Mouse (Mus musculus) thymus, postnatal 4 days (tissue): ENCODE data around the gene Smndc1.
A peak's percentile ranks its signal among the peaks of the same experiment; 100 is the strongest.

ENCODE experiments used
- DNase-seq: peaks from one replicate; pipeline ENCODE4 v3.0.0; 2021

Smndc1 gene

GRCm38 (mm10) chr19:53378421-53378820, 12.0 kb downstream of the Smndc1 start:
- DNase-seq = no peak

DNA sequence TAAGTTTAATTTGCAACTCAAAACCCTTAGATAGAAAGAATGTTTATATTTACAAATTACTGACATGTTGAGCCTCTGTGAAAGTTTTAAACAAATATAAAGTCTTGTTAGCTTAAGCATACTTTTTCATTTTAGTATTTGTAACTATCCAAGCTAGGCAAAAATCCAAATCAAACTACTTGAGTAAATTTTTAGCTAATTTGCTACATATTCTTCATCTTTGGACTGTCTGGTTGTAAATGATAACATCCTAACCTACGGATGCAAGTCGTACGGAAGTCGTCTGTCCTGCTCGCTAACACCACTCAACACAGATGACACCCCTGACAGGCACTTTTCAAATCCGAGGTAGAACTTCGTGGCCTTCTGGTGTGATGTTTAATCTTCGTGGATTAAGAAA, 12.7 kb downstream of the Smndc1 start:
- no peak for DNase-seq

GRCm38 (mm10) chr19:53375816-53376215, 14.6 kb downstream of the Smndc1 start:
- DNase-seq = no peak

DNA sequence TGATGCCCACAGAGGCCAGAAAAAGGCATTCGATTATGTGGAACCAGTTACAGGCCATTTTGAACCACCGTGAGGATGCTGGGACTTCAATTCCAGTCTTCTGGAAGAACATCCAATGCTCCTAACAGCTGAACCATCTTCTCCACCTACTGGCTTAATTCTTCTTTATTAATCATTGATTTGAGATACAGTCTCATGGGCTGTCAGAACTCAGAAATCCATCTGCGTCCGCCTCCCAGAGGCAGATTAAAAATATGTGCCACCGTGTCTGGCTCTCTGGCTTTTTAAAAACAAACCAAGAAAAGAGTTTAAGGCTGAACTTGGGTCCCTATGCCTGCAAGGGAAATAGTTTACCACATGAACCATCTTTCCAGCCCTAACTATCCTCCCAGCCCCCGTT, 15.1 kb downstream of the Smndc1 start:
- DNase-seq = no peak

DNA sequence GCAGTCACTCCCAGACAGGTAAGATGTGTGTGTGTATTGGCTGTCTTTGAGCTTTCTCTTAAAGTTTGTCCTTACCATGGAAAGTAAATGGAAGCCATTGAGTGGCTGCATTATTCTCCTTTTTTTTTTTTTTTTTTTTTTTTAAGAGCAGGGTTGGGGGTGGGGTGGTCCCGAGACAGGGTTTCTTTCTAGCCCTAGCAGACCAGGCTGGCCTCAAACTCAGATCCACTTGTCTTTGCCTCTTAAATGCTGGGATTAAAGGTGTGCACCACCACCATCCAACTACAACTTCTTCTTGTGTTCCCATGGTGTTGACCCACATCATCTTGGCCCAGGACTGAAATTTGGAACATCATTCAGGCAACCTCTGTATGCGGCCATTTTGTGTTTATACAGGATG, 16.8 kb downstream of the Smndc1 start:
- no peak for DNase-seq

DNA sequence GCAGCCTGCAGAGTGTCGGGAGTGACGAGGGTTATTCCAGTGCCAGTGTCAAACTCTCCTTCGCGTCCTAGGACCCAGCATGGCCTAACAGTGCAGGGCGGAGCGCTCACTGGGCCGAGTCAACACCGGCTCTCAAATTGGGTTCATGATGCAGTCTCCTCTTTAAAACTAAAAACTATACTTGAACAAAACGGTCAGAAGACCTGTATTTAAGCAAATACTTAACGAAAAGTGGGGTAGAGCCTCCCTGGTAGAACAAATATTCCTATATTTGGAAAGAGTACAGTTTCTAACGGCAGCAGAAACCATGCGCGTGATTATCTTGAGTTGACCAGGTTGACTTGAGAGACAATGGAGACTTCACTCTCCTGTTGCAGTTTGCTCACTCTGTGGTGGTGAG, 18.7 kb downstream of the Smndc1 start, which contains the start of gene Gm10197:
Gm10197 (minus strand) TSS at position 101 of the 400 bp plus-strand sequence.
- DNase-seq = no peak

DNA sequence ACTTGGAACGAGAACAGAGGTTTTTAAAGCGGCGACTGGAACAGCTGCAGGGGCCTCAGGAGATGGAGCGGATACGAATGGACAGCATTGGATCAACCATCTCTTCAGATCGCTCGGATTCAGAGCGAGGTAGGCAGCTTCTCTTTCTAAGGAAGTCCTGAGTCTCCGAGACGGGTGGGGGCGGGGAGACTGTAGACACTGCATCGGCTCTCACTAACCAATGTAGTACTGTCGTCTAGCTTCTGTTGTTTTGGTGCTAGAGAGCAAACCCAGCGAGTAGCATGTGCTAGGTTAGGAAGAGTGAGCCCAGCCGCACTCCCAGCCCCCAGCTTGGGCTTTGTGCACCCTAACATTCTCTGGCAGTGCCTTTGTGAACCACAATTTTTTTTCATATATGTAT, 20.1 kb downstream of the Smndc1 start:
- DNase-seq = no peak

GRCm38 (mm10) chr19:53369469-53370043, 20.8 kb downstream of the Smndc1 start:
- peak; percentile 92 for DNase-seq

DNA sequence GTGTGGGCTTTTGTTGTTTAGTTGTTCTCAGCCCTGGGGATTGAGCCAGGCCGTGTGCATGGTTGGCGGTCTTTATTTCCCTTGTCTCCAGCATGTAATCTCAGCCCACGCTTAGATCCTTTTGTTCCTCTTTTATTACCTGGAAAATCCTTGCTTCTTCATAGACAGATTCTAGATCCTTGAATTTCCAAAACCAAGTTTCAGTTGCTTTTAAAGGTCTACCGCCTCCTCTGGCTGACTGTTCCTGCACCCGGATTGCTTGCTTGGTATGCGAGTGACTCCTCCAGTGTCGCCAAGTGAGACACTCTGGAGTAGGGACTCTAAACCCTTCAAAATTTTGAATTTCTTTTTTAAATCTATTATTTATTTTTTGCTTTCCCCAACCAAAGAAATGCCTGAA, 23.5 kb downstream of the Smndc1 start:
- no peak for DNase-seq

DNA sequence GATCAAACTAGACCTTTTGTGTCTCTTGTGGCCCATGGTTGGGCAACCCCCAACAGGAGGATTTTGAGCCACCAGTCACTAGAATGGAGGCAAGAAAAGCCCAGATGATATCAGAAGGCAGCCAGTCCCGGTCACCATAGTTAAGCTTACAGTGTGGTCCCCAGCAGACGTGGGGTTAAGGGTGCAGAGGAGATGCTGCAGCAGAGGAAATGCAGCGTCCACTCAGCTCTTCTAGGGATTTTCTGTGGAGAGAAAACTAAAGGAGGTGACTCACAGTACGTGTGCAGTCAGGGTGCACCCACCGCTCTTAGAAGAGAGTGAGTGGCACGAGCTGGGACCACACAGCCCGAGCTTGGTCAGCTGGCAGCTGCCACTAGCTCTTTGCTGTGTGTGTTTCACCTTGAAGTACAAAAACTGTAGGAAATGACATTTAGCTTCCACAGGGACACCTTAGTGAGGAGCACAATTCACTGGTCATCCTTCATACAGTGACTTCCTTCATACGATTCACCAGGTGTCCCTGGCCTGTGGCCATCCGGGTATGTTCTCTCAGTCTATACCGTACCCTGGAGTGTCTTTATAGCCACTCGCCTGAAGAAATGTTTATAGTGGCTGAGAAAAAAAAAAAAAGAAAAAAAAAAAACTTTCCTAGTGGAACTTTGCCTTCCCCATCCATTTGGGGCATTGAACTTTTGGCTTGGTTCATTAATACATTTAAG, 24.2 kb downstream of the Smndc1 start:
- DNase-seq = no peak

GRCm38 (mm10) chr19:53364963-53365362, 25.4 kb downstream of the Smndc1 start:
- no peak for DNase-seq

- DNase-seq = no peak
Observed at GRCm38 (mm10) chr19:53364551-53364950, 25.8 kb downstream of the Smndc1 start.

DNA sequence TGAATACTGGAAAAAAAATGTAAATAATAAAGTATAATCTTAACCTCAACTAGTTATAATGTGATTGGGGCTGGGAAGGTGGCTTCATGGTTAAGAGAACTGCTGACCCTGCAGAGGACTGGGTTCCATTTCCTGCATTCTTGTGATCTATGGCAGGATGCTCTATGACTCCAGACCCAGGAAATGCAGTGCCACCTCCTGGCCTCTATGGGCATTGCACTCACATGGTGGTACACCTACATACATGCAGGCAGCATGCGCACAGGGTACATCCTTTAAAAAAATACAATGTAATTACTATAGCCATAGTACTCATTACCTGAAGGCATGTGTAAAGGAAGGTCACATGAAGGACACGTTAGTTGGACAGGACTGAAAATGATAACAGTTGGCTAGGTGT, 27.4 kb downstream of the Smndc1 start:
- peak; percentile 79 for DNase-seq

DNA sequence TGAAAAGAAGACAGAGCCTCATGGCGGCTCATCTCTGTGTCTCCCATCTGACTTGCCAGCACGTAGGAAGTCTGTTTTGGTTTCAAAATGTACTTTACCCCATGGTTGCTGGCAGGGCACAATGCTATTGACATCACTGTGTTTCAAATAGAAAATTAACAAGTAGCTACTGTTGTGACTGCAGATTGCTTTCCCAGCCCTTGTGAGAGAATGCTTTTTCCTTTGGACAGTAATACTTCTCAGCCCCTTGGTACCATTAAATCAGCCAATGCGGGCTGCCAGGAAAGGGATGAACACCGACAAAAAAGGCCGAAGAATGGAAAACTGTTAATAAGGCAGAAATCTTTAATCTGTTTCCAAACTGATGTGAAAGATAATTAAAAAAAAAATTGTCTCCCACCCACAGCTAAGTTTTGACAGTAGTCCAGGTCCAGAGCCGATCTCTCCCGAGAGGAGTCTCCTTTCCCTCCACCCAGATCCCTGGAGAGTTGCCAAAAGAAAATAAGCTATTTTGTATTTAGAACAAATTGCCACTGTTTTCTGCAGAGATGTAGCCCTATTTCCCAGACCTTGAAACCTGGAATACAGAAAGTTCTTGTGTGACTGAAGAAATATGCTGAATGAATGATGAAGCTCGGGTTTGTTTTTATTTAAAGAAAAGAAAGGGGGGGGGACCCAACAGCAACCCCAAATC, 30.0 kb downstream of the Smndc1 start:
- DNase-seq = no peak

DNA sequence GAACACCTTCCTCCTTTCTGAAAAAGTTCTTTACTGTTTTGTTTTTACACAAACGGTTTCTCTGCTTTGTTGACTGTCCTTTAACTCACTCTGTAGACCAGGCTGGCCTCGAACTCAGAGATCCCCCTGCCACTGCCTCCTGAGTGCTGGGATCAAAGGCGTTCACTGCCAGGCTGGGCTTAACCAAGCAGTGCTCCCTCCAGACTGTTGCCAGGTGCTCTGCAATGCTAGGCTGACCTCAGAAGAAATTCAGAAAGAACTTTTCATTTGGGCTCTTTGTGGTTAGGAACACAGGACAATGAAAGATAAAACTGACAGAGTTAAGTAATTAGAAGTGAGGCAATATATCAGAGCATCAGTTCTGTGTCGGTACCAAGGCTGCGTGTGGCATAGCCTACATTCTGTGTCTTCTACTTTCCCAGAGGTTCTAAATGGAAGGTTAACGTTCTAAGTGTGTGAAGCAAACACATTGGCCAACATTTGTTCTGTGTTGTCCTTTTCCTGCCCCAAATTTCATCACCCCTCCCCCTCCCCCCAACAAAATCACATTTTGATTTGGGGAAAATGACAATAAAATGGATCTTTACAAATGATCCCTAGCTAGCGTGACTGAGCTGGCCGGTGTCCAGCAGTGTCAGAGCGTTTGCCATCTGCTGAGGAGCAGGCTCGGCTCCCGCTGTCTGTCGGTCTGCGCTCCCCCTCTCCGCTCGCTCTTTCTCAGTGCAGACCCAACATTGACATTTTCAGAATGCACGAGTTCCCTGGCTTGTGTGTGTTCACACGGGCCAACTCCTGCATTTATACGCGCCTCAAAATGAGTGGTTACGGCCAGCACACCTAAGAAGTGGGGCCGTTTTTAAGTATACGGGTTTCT, 31.0 kb downstream of the Smndc1 start:
- no peak for DNase-seq

DNA sequence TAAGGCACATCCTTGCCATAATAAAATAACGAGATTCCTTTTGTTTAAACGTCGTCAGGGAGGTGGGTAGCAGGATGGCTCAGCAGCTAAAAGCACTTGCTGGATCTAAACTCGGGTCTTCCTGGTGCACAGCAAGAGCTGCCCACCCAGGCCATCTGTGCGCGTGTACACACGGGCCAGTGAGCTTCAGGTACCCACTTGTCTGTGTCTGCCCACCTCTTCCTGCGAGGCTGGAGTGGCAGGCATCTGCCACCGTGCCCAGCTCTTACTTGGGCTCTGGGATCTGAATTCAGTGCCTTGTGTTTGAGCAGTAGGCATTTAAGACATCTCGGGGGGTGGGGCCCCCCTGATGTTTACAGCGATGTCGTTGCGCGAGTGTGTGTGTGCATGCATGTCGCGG, 35.3 kb downstream of the Smndc1 start:
- no peak for DNase-seq

- no peak for DNase-seq
Observed at GRCm38 (mm10) chr19:53354271-53355000, 35.9 kb downstream of the Smndc1 start.

GRCm38 (mm10) chr19:53353864-53354263, 36.5 kb downstream of the Smndc1 start:
- DNase-seq = no peak

DNA sequence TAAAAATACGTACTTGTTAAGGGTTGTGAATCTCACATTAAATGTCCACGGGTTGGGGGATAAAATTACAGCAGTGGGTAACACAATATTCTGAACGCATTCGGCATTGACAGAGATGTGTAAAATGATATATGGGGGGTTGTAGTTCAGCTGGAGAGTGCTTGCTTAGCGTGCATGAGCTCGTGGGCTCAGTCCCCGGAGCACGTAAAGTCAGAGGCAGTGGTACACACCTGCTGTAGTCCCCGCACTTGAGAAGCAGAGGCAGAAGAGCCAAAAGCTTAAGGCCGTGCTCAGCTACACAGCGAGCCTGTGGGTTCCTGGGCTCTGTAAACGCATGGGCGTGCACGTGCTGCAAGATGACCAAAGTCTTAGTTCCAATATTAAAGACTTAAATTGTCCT, 44.6 kb downstream of the Smndc1 start:
- no peak for DNase-seq

DNA sequence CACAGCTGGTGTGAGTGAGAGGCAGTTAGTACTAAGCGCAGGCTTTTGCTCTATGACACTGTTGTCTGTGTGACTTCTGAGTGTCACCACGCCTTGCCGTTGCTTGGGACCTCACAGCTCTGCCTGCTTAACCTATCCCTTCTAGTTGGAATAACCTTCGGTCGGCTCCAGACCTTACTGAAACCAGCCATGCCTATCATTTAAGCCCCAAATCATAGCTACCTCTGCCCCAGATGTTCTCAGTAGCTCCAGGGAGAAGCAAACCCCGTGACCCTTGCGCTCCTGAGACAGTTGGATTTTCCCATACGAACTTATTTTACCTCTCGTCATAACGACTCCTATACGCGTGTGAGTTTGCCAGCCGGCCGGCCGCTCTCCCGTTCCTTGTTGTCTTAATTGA, 46.3 kb downstream of the Smndc1 start:
- DNase-seq = no peak

GRCm38 (mm10) chr19:53343174-53343881, 47.0 kb downstream of the Smndc1 start:
- DNase-seq = no peak

DNA sequence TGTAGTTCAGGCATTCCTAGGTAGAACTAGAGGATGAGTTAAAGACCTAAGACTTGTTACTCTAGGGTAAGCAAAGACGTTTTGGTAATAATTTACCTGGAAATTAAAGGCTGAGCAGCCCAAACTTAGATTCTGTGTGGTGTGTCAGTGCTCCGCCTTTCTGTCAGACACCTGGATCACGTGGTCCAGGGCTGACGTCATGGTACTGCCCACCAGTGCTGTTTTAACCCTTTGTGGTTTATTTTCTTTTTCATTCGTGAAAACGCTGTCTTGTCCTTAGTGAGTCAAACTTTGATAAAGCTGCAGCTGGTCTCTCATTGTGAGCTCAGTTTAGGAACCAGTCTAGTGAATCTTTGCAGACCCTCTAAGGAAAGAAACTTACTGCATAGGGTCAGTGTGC, 50.0 kb downstream of the Smndc1 start:
- DNase-seq = peak; percentile 56
